Mouse (Mus musculus) megakaryocyte, adult 5-6 weeks (primary cell): ENCODE data around the gene 4931406P16Rik. TPM values are rescaled to one million over a fixed set of nuclear protein-coding genes. Genes with fewer than 3 reads are reported as not detected.
"Not testable (repeated sequence)": the region's sequence is repeated elsewhere in the genome, so short reads cannot be mapped to it uniquely, and the experiment has no call there.

Source experiments
- ATAC-seq: 2 replicates; pipeline ENCODE4 v1.8.0; 2016; ENCODE audit warnings: mild to moderate bottlenecking, inconsistent platforms; ENCODE audit not compliant: poor library complexity, severe bottlenecking
- total RNA-seq, 2 experiments: library from RNA; stranded (forward) in 1 of 2; stranded (reverse) in 1 of 2; fragments of 153-499, 151-499 nt in 1 of 2; fragments of 221-1000, 200-1000 nt in 1 of 2; gene quantifications; 2 replicates each; pipeline versions ENCODE4 v1.2.3 to v1.2.4; 2015 to 2017

4931406P16Rik gene
- total RNA-seq, 2 experiments from 2014 or later: 19.4 to 23.2 TPM

DNA sequence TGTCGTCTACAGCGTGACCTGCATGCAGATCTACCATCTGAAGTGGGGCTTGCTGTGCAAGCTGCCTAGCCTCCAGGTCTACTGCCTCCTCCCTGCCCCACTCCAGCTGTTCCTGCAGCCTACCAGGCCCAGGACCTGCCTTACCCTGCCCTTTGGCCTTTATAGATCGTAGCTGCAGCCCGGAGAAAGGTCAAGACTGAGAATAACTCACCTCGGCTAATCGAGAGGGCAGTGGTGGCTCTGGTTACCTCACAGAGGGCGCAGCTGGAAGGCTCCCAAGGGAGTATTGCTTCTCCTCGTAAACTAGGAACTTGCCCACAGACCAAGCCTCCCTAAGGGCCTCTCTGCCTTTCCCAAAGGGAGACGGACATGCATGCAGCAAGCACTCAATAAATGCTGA, 97.9 kb downstream of the 4931406P16Rik start:
- no peak for ATAC-seq

DNA sequence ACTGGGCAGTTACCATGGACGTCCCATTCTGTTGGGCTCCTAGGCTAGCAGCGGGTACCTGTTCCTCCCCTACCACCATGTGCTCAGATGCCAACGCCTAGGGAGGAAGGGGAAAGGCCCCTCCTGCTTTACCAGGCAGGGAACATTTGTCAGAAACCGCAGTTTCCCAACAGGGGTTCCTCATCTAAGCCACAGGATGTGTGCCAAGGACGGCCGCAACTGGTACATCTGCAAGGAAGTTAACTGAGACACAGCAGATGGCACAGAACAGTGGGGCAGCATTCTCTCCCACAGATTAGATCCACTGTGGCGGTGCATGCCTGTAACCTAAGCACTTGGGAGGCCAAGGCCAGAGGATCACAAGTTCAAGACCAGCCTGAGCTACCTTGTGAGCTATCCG, 98.7 kb downstream of the 4931406P16Rik start:
- peak; percentile 92 for ATAC-seq

DNA sequence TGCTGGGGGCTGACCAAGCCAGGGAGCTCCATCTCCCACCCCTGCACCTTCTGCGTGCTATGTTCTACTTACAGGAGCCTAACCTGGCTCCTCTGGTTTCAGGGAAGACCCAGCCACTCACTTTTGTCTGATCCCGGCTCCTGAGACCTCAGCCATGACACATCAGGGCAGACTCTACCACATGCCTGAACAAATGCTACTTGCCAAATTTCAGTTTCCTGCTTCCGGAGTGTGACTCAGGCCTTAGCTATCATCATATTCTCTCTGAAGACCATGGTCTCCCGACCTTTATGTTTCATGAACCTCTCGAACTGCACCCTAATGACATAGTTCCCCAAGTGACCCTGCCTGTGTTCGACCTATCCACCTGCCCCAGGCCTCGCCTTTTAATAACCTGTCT, 100.1 kb downstream of the 4931406P16Rik start:
- 0 out of 2 replicates have a peak, but pooled peaks have one; percentile 17 for ATAC-seq

DNA sequence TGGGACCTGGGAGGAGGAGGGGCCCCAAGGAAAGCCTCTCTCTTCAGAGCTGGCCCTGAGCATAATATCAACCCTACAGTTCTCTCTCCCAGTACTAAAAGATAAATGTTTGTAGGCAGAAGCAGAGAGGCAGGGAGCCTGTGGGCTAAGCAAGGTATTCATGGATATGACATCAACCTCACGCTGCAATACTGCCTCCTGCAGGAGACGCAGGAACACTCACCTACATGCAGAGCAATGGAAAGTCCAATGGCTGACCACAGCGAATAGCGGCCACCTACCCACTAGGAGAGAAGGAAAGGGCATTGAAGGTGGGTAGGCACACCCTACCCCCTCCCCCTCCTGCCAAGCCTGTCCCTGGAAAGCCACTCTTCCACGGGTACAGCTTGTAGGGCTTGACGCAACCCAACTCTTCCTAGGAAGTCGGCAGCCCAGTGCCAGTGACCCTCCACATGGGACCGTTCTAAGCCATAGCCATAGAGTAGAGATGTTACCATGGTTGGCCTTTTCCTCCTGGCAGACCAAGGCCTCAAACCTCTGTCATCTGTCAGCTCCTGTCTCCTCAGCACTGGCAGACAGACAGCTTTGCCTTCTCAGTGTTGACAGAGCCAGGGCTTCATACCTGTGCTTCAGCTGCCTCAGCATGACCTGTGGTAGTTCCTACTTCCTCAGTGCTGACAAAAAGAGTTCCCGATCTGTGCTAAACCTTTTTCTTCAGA, 105.2 kb downstream of the 4931406P16Rik start:
- ATAC-seq: no peak

DNA sequence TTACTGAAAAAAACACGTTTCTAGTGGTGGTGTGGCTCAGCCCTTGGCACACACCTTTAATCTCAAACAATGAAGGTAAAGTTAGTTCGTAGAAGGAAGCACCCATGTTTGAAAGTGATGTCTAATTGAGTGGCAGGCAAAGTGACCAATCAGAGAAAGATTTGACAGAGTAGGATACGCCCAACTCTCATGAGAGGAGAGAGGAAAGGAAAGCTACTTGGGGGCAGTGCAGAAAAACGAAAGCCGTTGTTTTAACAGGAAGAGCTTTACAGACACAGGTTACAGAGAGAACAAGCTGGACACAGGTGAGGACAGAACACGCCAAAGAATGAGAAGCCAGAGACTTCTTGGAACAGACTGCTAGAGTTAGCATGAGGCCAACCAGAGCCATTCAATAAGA, 107.0 kb downstream of the 4931406P16Rik start:
- ATAC-seq: no peak

DNA sequence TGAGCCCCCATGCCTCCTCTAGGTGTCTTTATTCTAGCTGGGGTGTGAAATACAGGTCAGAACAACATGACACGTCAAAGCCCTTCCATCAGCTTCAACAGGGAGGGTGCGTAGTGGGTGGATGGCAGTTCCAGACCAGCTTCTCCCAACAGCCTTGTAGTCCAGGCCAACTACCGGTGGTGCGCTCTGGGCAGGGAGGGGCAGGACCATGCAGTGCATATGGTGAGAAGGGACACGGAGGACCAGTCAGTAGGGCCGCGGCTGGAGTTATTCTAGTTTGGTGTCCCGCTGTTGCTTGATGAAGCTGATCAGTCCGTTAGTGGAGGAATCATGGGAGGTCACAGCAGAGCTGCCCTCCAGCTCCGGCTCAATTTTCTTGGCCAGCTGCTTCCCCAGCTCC, 111.2 kb downstream of the 4931406P16Rik start:
- ATAC-seq: not testable (repeated sequence)

DNA sequence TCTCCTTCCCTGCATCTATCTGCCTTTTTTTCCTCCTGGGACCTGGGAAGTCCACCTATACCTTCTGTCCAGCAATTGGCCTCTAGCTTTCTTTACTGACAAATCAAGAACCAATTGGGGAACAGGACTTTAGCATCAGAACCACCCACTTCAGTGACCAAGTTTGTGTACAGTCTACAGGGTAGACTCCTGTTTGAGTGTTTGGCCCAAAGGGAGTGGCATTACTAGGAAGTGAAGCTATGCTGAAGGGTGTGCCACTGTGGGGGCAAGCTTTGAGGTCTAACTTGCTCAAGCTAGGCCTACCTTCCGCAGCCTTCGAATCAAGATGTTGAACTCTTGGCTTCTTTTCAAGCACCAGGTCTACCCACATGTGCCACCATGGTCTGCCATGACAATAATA, 112.5 kb downstream of the 4931406P16Rik start:
- ATAC-seq: no peak

DNA sequence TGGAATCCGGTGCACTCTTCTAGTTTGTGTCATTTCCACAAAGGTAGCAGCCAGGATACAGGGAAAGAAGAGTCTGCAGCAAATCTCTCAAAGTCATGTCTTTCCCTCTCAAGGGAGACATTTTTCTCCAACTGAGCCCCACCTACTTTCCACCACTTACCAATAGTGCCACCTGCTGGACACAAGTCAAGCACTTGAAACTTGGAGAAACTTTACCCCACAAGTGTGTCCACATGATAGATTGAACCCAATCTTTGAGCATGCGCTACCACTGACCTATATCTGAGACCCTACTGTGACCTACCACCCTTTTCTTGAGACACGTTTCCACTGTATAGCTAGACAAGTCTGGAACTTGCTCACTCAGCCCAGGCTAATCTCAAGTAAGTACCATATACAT, 115.0 kb downstream of the 4931406P16Rik start:
- peak; percentile 74 for ATAC-seq

DNA sequence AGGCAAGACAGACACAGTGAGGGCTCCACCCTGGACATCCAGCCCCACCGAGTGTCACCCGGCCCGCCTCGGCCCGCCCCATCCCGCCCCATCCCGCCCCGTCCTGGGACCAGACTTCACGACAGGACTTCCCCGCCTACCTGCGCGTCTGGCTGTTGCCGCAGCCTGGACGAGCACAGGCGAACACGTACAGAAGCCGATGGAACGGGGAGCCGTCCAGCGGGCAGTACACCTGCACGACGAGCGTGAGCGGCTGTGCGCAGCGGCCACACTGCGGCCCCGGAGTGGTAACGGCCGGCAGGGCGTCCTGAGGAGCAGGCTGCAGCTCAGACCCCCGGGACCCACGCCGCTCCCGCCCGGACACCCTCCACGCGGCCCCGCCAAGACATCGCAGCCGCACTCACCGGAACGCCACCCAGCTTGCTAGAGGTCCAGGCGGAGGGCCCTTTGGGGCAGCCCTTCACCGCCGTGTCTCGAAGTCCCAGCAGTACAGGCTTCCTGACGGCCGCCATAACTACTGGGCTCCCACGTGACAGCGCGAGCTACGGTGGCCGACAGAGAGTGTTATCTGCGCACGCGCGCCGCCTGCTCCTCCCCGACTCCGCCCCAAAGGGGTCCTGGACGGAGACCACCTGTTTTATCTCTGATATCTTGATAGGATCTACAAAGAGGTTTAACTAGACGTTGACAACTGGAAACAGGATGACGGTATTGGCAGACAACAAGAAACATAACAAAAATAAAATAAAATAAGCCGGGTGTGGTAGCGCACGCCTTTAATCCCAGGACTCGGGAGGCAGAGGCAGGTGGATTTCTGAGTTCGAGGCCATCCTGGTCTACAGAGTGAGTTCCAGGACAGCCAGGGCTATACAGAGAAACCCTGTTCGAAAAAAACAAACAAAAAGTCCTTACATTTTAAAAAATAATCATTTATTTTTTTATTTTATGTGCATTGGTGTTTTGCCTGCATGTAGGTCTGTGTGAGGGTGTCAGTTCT, 116.9 kb downstream of the 4931406P16Rik start, which contains the start of gene Pdcd2l:
Pdcd2l (minus strand) TSS at position 530 of the 997 bp plus-strand sequence.
- peak; percentile 74 for ATAC-seq

DNA sequence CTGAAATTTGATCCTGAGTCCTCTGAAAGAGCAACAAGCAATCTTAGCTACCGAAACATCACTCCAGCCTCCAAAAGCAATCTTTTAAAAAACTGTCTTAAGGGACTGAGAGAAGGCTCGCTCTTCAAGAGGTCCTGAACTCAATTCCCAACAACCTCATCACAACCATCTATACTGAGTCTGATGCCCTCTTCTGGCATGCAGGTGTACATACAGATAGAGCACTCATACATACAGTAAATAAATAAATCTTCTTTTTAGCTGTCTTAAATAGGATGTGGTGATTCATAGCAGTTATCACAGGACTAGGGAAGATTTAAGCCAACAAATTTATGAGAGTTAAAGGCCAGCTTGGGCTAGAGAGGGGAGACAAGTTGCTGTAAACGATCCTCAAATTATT, 117.7 kb downstream of the 4931406P16Rik start:
- no peak for ATAC-seq

DNA sequence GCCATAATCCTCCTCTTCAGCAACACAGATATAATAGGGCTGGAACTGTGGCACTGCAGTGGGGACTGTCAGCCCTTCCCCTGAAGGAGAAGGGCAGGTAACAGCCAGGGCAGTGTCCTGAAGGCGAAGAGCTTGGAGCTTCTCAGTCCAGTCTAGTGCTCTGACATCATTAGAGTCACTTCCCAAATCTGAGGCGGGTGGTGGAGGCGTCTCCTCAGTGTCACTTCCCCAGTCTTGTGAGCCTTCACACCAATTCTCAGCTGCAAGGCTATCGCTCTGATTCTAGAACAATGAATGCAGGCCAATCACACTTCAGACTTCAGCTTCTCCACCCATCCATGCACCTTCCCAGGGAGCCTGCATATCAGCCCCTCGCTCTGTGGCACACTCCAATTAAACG, 120.5 kb downstream of the 4931406P16Rik start:
- ATAC-seq: peak; percentile 82

DNA sequence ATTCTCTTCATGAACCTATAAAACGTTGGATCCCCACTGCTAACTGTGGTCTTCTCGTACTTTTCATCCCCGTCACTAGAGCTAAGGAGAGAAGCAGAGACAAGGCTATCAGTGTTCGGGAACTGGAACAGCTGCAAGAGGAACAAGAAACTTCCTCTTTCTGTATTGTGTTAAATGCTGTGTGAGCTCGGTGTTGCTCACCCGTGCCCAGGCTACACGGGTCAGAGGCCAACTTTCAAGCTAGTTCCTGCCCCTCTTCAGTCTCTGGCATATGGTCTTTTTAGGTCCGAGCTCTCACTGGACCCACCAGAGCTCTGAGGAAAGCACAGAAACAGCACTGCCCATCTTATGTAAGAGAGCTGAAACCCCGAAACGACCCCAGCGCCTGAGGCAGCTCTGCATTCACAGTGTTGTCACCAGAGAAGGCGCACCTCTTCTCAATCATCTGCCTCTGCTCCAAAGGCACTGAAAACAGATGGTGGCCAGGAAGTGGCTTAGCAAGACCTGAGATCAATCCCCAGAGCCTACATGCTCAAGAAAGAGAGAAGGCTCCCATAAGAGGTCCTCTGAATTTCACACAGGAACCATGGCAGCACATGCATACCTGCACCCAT, 123.9 kb downstream of the 4931406P16Rik start:
- peak; percentile 91 for ATAC-seq

Other genes with a start within 250 kb of the 4931406P16Rik start
- gene Scgb1b30, start 218.1 kb downstream of the 4931406P16Rik start, total RNA-seq (2015): not detected in 2 replicates
- not detected in 2 replicates for gene Scgb1b30, start 218.1 kb downstream of the 4931406P16Rik start, total RNA-seq (2017)
- gene Wtip, start 180.3 kb downstream of the 4931406P16Rik start, total RNA-seq (2015): 0.09 and 0.14 TPM in 2 replicates
- 0.33 TPM in 1 of 2 replicates, not detected in the other for gene Wtip, start 180.3 kb downstream of the 4931406P16Rik start, total RNA-seq (2017)
- 111 and 115 TPM in 2 replicates for gene Uba2, start 144.0 kb downstream of the 4931406P16Rik start, total RNA-seq (2015)
- 121 and 126 TPM in 2 replicates for gene Uba2, start 144.0 kb downstream of the 4931406P16Rik start, total RNA-seq (2017)
- 26.1 and 30.6 TPM in 2 replicates for gene Pdcd2l, start 116.9 kb downstream of the 4931406P16Rik start, total RNA-seq (2015)
- gene Pdcd2l, start 116.9 kb downstream of the 4931406P16Rik start, total RNA-seq (2017): 33.9 and 37.0 TPM in 2 replicates
- 345 and 348 TPM in 2 replicates for gene Gpi1, start 83.2 kb downstream of the 4931406P16Rik start, total RNA-seq (2015)
- 393 and 429 TPM in 2 replicates for gene Gpi1, start 83.2 kb downstream of the 4931406P16Rik start, total RNA-seq (2017)
- not detected in 2 replicates for gene Gm6096, start 62.5 kb downstream of the 4931406P16Rik start, total RNA-seq (2015)
- not detected in 2 replicates for gene Gm6096, start 62.5 kb downstream of the 4931406P16Rik start, total RNA-seq (2017)
- gene Lsm14a, start 79.8 kb upstream of the 4931406P16Rik start, total RNA-seq (2015): 118 and 135 TPM in 2 replicates
- 85.4 and 90.6 TPM in 2 replicates for gene Lsm14a, start 79.8 kb upstream of the 4931406P16Rik start, total RNA-seq (2017)